Mouse (Mus musculus) forebrain, embryonic 11.5 days (tissue): ENCODE results near the gene B3gnt8. TPM values are rescaled to one million over a fixed set of nuclear protein-coding genes. Genes with fewer than 3 reads are reported as not detected.
A peak's percentile ranks its signal among the peaks of the same experiment; 100 is the strongest.

Experiments
- ATAC-seq: fragments of 200-750 bp; cut with Nextera tagmentation; replicated peaks from 2 replicates; pipeline ENCODE4 v1.8.0; 2017; ENCODE audit warnings: moderate TSS enrichment; ENCODE audit not compliant: low FRiP score
- DNase-seq: peaks from one replicate; pipeline ENCODE4 v3.0.0-alpha.2; 2017; ENCODE audit warnings: low spot score
- H3K27ac ChIP-seq: fragments of 300-500 bp; sonication (generic); 2 replicates; pipeline ENCODE4 v1.5.1; 2014; ENCODE audit warnings: low read depth, low read length
- H3K27me3 ChIP-seq: fragments of 300-500 bp; sonication (generic); 2 replicates; pipeline ENCODE4 v1.6.1; 2014; ENCODE audit warnings: mild to moderate bottlenecking, low read length, mixed read lengths; ENCODE audit not compliant: control insufficient read depth, insufficient read depth
- H3K36me3 ChIP-seq: fragments of 300-500 bp; sonication (generic); 2 replicates; pipeline ENCODE4 v1.6.1; 2014; ENCODE audit warnings: mild to moderate bottlenecking, low read length, moderate library complexity, mixed read lengths; ENCODE audit not compliant: control insufficient read depth, insufficient read depth
- H3K4me1 ChIP-seq: fragments of 300-500 bp; sonication (generic); replicated peaks from 2 replicates; pipeline ENCODE4 v1.6.1; 2014; ENCODE audit warnings: low read length, mixed read lengths; ENCODE audit not compliant: control insufficient read depth, insufficient read depth
- H3K4me2 ChIP-seq: fragments of 300-500 bp; sonication (generic); 2 replicates; pipeline ENCODE4 v1.6.1; 2014; ENCODE audit warnings: low read depth, mild to moderate bottlenecking, low read length, moderate library complexity, mixed read lengths; ENCODE audit not compliant: severe bottlenecking
- H3K4me3 ChIP-seq: fragments of 300-500 bp; sonication (generic); 2 replicates; pipeline ENCODE4 v1.5.1; 2014; ENCODE audit warnings: low read depth, low read length
- H3K9ac ChIP-seq: fragments of 300-500 bp; sonication (generic); 2 replicates; pipeline ENCODE4 v1.6.1; 2014; ENCODE audit warnings: low read length
- H3K9me3 ChIP-seq: fragments of 300-500 bp; sonication (generic); 2 replicates; pipeline ENCODE4 v1.6.1; 2016; ENCODE audit warnings: low read length, mixed read lengths; ENCODE audit not compliant: control insufficient read depth
- WGBS: fragments of 180-500 bp; shearing (Covaris S2); extraction: QIAGEN DNeasy Blood & Tissue Kit; methylation state at CpG from one replicate; pipeline ENCODE4 v1.1.7; 2014; 5-methylcytosine and 5-hydroxymethylcytosine counted together
- polyA plus RNA-seq: library from polyadenylated mRNA; unstranded; fragments of >200 nt; fragmentation: Nextera tagmentation; extraction: Ambion mirVana; gene quantifications from 2 replicates; pipeline ENCODE4 v1.2.1, GENCODE M21; 2014

B3gnt8 gene
- polyA plus RNA-seq, 1 experiment from 2014 or later: 0.99 TPM

DNA sequence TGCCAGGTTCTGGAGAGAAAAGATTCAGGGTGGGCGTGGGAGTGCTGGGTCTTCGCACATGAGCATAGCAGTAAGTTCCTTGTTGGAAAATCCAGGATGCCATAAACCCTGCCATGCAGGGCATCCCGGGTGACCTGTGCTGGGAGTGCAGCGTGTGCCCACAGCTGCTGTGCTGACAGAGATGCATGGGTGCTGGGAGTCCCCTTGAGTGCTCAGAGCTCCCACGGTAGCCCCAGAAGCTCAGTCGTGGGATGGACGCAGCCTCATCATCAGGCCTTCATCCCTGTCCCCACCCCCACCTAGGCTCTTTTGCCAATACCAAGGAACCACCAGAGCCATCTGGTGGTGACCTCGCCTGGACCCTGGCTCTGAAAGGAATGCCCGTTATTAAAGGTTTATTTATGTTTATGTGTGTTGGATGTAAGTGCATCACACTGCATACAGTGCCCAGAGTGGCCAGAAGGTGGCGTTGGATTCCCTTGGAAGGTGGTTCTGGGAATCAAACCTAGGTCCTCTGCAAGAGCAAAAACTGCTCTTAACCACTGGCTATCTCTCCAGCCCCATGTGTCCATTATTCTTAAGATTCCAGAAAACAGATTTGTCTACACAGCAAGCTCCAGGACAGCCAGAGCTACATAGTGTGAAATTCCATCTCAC, 732 bp upstream of the B3gnt8 start:
- no peak for DNase-seq

DNA sequence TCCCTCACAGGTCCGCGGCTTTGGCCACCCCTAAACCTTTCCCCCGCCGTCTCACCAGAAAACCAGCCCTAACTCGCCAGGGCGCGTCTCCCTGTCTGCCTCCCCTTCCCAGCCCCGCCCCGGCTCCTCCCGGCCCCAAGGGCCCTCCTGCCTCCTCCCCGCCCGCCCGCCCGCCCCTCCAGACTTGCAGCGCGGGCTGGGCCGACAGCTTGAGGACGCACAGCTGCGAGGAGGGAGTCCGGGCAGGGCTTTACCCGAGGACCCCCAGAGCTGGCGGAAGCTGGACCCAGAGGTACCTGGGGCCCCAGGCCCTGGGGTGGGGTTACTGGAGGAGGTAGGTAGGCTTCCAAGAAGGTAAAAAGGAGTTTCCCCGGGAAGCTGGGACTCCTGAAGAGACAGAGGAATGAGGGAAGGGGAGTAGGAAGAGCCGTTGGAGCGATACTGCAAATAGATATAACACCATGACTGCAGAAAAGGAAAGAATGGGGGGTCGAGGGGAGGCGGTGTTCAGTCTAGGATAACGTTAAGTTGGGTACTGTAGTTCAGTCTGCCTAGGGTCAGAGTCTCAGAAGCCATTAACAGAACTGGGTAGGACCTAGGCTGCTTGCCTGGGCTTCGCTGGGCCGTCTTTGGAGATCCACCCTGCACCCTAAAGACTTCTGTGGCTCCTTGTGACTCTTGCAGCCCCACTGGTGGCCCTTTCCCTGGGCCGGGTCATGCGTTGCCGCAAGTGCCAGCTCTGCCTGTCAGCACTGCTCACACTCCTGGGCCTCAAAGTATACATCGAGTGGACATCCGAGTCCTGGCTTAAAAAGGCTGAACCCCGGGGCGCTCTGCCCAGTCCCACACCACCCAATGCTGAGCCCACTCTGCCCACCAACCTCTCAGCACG, 1.2 kb downstream of the B3gnt8 start:
- peak; percentile 57 for ATAC-seq
- DNase-seq: peak; percentile 73
- peak overlapping the region; percentile 57 for H3K4me2 ChIP-seq
- H3K4me3 ChIP-seq: peak overlapping the region; percentile 24
- 0 out of 2 replicates have a peak, but pooled peaks cover 3% of the 10 kb centered on the region for H3K27me3 ChIP-seq
- peaks cover 7% of the 10 kb centered on the region; the same call in 1 of the 2 replicates for H3K4me1 ChIP-seq
- 19% methylated on average over 38 of the region's 38 CpGs for WGBS
- H3K36me3 ChIP-seq: no peaks in the 10 kb centered on the region
- no peak overlapping the region for H3K27ac ChIP-seq
- H3K9me3 ChIP-seq: no peaks in the 10 kb centered on the region
- peak overlapping the region; percentile 30 for H3K9ac ChIP-seq

More for the DNA sequence above, 732 bp upstream of the B3gnt8 start:
- Histone ChIP-seq H3K4me2 (no peak overlapping the region), H3K27me3 (0 out of 2 replicates have a peak, but pooled peaks cover 3% of the 10 kb centered on the region), H3K9ac (no peak overlapping the region), H3K36me3 (no peaks in the 10 kb centered on the region), H3K4me1 (peaks cover 7% of the 10 kb centered on the region; the same call in 1 of the 2 replicates), H3K9me3 (no peaks in the 10 kb centered on the region), H3K4me3 (no peak overlapping the region), H3K27ac (no peak overlapping the region)
- ATAC-seq: no peak
- WGBS: 80% methylated on average over 10 of the region's 10 CpGs

DNA sequence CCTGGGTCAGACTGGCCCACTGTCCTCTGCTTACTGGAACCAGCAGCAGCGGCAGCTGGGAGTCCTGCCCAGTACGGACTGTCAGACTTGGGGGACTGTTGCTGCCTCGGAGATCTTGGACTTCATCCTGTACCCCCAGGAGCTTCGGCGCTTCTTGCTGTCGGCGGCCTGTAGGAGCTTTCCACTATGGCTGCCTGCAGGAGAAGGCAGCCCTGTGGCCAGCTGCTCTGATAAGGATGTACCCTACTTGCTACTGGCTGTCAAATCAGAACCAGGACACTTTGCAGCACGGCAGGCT, 1.8 kb downstream of the B3gnt8 start:
- Histone ChIP-seq H3K36me3 (no peaks in the 10 kb centered on the region), H3K9ac (no peak overlapping the region), H3K4me2 (no peak overlapping the region), H3K27me3 (0 out of 2 replicates have a peak, but pooled peaks cover 3% of the 10 kb centered on the region), H3K4me3 (no peak overlapping the region), H3K4me1 (peaks cover 7% of the 10 kb centered on the region; the same call in 1 of the 2 replicates), H3K27ac (no peak overlapping the region), H3K9me3 (no peaks in the 10 kb centered on the region)
- 63% methylated on average over 8 of the region's 8 CpGs for WGBS
- ATAC-seq (no peak), DNase-seq (no peak)

DNA sequence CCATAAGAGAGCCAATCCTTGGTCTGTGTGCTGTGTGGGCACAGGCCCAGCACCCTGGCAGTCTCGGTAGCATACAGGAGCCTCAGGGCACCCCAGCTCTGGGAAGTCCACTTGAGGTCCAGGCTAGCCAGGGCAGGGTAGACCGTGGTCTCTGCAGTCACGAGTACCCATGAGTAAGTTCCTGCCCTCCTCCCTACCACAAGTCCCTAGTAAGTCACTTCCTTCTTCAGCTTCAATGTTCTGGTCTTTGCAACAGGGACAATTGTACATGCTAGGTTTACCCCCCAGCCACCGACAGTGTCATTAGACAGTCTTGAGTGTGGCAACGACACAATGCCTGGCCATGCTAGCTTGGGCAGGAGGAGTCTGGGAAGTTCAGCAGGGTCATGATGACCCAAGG, 6.2 kb downstream of the B3gnt8 start:
- H3K9ac ChIP-seq: no peak overlapping the region
- 94% methylated on average over 5 of the region's 5 CpGs for WGBS
- no peaks in the 10 kb centered on the region for H3K9me3 ChIP-seq
- H3K27ac ChIP-seq: no peak overlapping the region
- H3K4me1 ChIP-seq: no peaks in the 10 kb centered on the region
- no peak overlapping the region for H3K4me3 ChIP-seq
- DNase-seq (no peak), ATAC-seq (no peak)
- no peak overlapping the region for H3K4me2 ChIP-seq
- no peaks in the 10 kb centered on the region for H3K36me3 ChIP-seq
- H3K27me3 ChIP-seq: no peaks in the 10 kb centered on the region

DNA sequence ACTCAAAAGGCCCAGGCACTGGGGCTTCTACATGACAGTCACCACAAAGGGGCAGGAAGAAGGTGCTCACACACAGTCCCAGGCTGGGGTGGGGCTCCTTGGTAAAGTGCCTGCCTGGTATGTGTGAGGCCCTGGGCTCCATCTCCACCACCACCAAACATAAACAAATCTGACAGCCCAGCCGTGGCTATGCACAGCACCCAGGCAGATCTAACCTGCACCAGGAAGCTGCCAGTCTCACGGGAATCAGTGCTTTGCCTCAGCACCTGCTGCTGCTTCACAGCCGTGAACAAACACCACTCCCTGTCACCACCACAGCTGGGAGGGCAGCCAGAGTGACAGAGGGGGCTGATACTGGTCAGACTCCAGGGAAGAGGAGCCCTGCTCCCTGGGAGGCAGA, 9.9 kb downstream of the B3gnt8 start:
- no peak overlapping the region for H3K4me3 ChIP-seq
- no peak for ATAC-seq
- H3K9me3 ChIP-seq: no peaks in the 10 kb centered on the region
- WGBS: 76% methylated on average over 3 of the region's 3 CpGs
- no peak overlapping the region for H3K9ac ChIP-seq
- no peaks in the 10 kb centered on the region for H3K27me3 ChIP-seq
- no peak overlapping the region for H3K4me2 ChIP-seq
- H3K4me1 ChIP-seq: no peaks in the 10 kb centered on the region
- H3K27ac ChIP-seq: no peak overlapping the region
- no peak for DNase-seq
- no peaks in the 10 kb centered on the region for H3K36me3 ChIP-seq

DNA sequence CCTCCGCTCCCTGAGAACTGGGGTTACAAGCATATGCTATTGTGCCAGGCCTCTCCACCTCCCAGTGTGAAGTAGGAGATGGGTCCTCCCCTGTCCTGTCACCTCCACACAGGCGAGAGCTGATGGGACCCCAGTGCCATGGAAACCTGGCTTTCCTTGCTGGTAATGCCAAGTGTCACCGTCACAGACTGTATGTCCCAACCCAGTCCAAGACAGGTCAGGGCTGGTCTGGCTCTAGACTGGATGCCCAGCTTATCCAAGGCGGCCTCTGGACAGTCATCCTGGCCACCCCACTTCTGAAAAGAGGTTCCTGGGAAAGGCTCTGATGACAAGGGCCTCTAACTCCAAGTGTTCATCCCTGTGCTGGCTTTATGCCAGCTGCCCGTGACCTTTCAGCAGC, 10.6 kb downstream of the B3gnt8 start:
- ATAC-seq: no peak
- no peaks in the 10 kb centered on the region for H3K36me3 ChIP-seq

DNA sequence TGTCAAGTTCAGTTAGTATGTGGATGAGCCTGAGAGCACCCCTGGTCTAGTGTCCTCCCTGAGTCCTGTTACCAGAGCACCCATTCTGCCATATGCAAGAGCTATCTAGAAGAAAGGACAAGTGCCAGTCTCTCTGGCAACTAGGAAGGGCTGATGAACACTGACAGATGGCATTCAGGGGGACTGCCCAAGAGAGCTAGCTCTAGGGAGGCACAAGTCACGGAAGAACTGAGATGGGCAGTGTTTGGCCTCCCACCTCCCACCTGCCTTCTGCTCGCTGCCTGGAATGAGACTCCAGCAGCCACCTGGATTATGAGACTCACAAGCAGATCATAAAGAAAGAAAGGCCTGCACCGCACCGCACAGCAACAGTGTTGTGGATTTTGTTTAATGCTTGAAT, 13.3 kb downstream of the B3gnt8 start:
- no peak for ATAC-seq
- no peaks in the 10 kb centered on the region for H3K36me3 ChIP-seq

More for the DNA sequence above, 10.6 kb downstream of the B3gnt8 start:
- H3K27ac ChIP-seq: no peak overlapping the region
- no peak overlapping the region for H3K4me3 ChIP-seq
- H3K27me3 ChIP-seq: no peaks in the 10 kb centered on the region
- 86% methylated on average over 5 of the region's 5 CpGs for WGBS
- no peak overlapping the region for H3K9ac ChIP-seq
- no peaks in the 10 kb centered on the region for H3K9me3 ChIP-seq
- H3K4me2 ChIP-seq: no peak overlapping the region
- no peaks in the 10 kb centered on the region for H3K4me1 ChIP-seq
- no peak for DNase-seq

DNA sequence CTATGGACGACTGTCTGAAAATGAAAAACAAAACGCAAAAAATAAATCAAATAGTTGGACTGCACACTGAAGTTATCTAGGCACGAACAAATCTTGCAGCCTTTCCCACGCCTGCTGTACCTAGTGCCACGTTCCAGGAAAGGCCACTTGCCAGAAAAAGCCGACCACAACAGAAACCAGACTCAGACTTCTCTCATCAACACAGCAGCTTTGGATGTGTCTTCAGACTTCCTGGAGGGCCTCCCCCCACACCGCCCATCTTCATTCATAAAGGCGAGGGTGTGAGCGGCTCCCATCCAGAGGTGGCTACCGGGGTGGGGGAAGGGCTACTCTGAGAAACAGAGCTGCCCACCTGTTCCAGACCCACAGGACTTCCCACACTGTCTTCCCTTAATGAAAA, 17.7 kb downstream of the B3gnt8 start:
- Histone ChIP-seq H3K27me3 (no peaks in the 10 kb centered on the region), H3K4me3 (no peak overlapping the region), H3K4me1 (no peaks in the 10 kb centered on the region), H3K9ac (no peak overlapping the region), H3K9me3 (no peaks in the 10 kb centered on the region), H3K27ac (no peak overlapping the region), H3K36me3 (no peaks in the 10 kb centered on the region), H3K4me2 (no peak overlapping the region)
- 85% methylated on average over 10 of the region's 10 CpGs for WGBS
- ATAC-seq: no peak
- no peak for DNase-seq

More for the DNA sequence above, 13.3 kb downstream of the B3gnt8 start:
- DNase-seq: no peak
- 90% methylated on average over 4 of the region's 4 CpGs for WGBS
- Histone ChIP-seq H3K9ac (no peak overlapping the region), H3K4me1 (no peaks in the 10 kb centered on the region), H3K4me2 (no peak overlapping the region), H3K9me3 (no peaks in the 10 kb centered on the region), H3K27ac (no peak overlapping the region), H3K4me3 (no peak overlapping the region), H3K27me3 (no peaks in the 10 kb centered on the region)
